Mouse (Mus musculus) embryonic fibroblast, embryonic 13.5 days (primary cell): ENCODE results near the gene Pepd. TPM values are rescaled to one million over a fixed set of nuclear protein-coding genes. Genes with fewer than 3 reads are reported as not detected.
"Not testable (repeated sequence)": the region's sequence is repeated elsewhere in the genome, so short reads cannot be mapped to it uniquely, and the experiment has no call there.

Experiments used
- H3K27ac ChIP-seq: 2 replicates; pipeline ENCODE4 v1.5.1; 2012; ENCODE audit warnings: low read length, control low read depth, inconsistent platforms; ENCODE audit not compliant: insufficient read depth
- H3K4me1 ChIP-seq: 2 replicates; pipeline ENCODE4 v1.6.1; 2011; ENCODE audit warnings: low read length; ENCODE audit not compliant: control insufficient read depth, insufficient read depth
- H3K4me3 ChIP-seq: 2 replicates; pipeline ENCODE4 v1.5.1; 2011; ENCODE audit warnings: mild to moderate bottlenecking, control low read depth, low read length; ENCODE audit not compliant: insufficient read depth
- CTCF ChIP-seq: IDR thresholded peaks from 2 replicates; pipeline ENCODE4 v1.5.1; 2011; ENCODE audit warnings: mild to moderate bottlenecking, control low read depth, low read length, moderate library complexity, borderline replicate concordance; ENCODE audit not compliant: insufficient read depth
- POLR2A ChIP-seq: IDR thresholded peaks from 2 replicates; pipeline ENCODE4 v1.6.1; 2011; ENCODE audit warnings: low read depth, mild to moderate bottlenecking, control low read depth, low read length, moderate library complexity
- polyA plus RNA-seq: library from polyadenylated mRNA; stranded (reverse); fragments of >200 nt; gene quantifications from 2 replicates; pipeline ENCODE4 v1.2.4, GENCODE M21; 2011; ENCODE audit warnings: low read depth; ENCODE audit not compliant: missing spikeins, insufficient read length

Gene Pepd
- polyA plus RNA-seq, 1 experiment = 20.7 TPM

GRCm38 (mm10) chr7:34977403-34977802 lies 65.2 kb downstream of the Pepd start:
- Histone ChIP-seq H3K27ac (no peak overlapping the region), H3K4me3 (no peak overlapping the region), H3K4me1 (peaks cover 10% of the 10 kb centered on the region)
- TF ChIP-seq CTCF (no peak), POLR2A (no peak)

GRCm38 (mm10) chr7:34981803-34982202 lies 69.6 kb downstream of the Pepd start:
- Histone ChIP-seq H3K4me3 (no peak overlapping the region), H3K4me1 (peaks cover 5% of the 10 kb centered on the region; the same call in 1 of the 2 replicates), H3K27ac (no peak overlapping the region)
- no peak for TF ChIP-seq CTCF
- TF ChIP-seq POLR2A = no peak

- not testable (repeated sequence) for H3K4me1 ChIP-seq, H3K27ac ChIP-seq, H3K4me3 ChIP-seq
Observed at GRCm38 (mm10) chr7:34982372-34982771, 70.2 kb downstream of the Pepd start.

- Histone ChIP-seq H3K4me3 (no peak overlapping the region), H3K4me1 (peaks cover 5% of the 10 kb centered on the region; the same call in 1 of the 2 replicates), H3K27ac (no peak overlapping the region)
- TF ChIP-seq POLR2A = no peak
Observed at GRCm38 (mm10) chr7:34983702-34984475, 71.7 kb downstream of the Pepd start.

GRCm38 (mm10) chr7:34984526-34985133 lies 72.5 kb downstream of the Pepd start:
- Histone ChIP-seq H3K4me3 (no peak overlapping the region), H3K27ac (no peak overlapping the region), H3K4me1 (peaks cover 5% of the 10 kb centered on the region; the same call in 1 of the 2 replicates)
- TF ChIP-seq CTCF (no peak), POLR2A (no peak)

- H3K27ac ChIP-seq = no peak overlapping the region
- no peak overlapping the region for H3K4me3 ChIP-seq
- peaks cover 5% of the 10 kb centered on the region; the same call in 1 of the 2 replicates for H3K4me1 ChIP-seq
- TF ChIP-seq POLR2A (no peak), CTCF (no peak)
Observed at GRCm38 (mm10) chr7:34985216-34985615, 73.0 kb downstream of the Pepd start.

GRCm38 (mm10) chr7:34985646-34986045 lies 73.5 kb downstream of the Pepd start:
- no peak overlapping the region for H3K4me3 ChIP-seq
- H3K4me1 ChIP-seq = peaks cover 5% of the 10 kb centered on the region; the same call in 1 of the 2 replicates
- no peak overlapping the region for H3K27ac ChIP-seq
- no peak for TF ChIP-seq CTCF
- no peak for TF ChIP-seq POLR2A

- 0 out of 2 replicates have a peak, but pooled peaks cover 5% of the 10 kb centered on the region for H3K4me1 ChIP-seq
Observed at GRCm38 (mm10) chr7:34986575-34987150, 74.5 kb downstream of the Pepd start.

GRCm38 (mm10) chr7:34987258-34987657 lies 75.1 kb downstream of the Pepd start:
- TF ChIP-seq POLR2A (no peak), CTCF (no peak)

More at GRCm38 (mm10) chr7:34986575-34987150, 74.5 kb downstream of the Pepd start:
- TF ChIP-seq POLR2A (no peak), CTCF (no peak)
- Histone ChIP-seq H3K27ac (no peak overlapping the region), H3K4me3 (no peak overlapping the region)

GRCm38 (mm10) chr7:34988488-34988887 lies 76.3 kb downstream of the Pepd start:
- no peak overlapping the region for H3K27ac ChIP-seq

More at GRCm38 (mm10) chr7:34987258-34987657, 75.1 kb downstream of the Pepd start:
- H3K27ac ChIP-seq = no peak overlapping the region
- H3K4me3 ChIP-seq = no peak overlapping the region
- H3K4me1 ChIP-seq = 0 out of 2 replicates have a peak, but pooled peaks cover 5% of the 10 kb centered on the region

More at GRCm38 (mm10) chr7:34988488-34988887, 76.3 kb downstream of the Pepd start:
- H3K4me1 ChIP-seq = 0 out of 2 replicates have a peak, but pooled peaks cover 5% of the 10 kb centered on the region
- no peak overlapping the region for H3K4me3 ChIP-seq
- TF ChIP-seq POLR2A (no peak), CTCF (no peak)
